Mouse (Mus musculus) neural tube, embryonic 13.5 days (tissue): ENCODE measurements around the gene AI837181. TPM values are rescaled to one million over a fixed set of nuclear protein-coding genes. Genes with fewer than 3 reads are reported as not detected.

Experiments
- ATAC-seq: fragments of 200-750 bp; cut with Nextera tagmentation; 2 replicates; pipeline ENCODE4 v1.8.0; 2017; ENCODE audit warnings: low read depth, mild to moderate bottlenecking, moderate TSS enrichment, moderate library complexity
- H3K27ac ChIP-seq: fragments of 300-500 bp; sonication (generic); replicated peaks from 2 replicates; pipeline ENCODE4 v1.5.1; 2015; ENCODE audit warnings: moderate library complexity, mild to moderate bottlenecking, inconsistent platforms
- H3K27me3 ChIP-seq: fragments of 300-500 bp; sonication (generic); 2 replicates; pipeline ENCODE4 v1.6.1; 2015; ENCODE audit warnings: mild to moderate bottlenecking, inconsistent platforms
- H3K36me3 ChIP-seq: fragments of 300-500 bp; sonication (generic); 2 replicates; pipeline ENCODE4 v1.6.1; 2015; ENCODE audit warnings: mild to moderate bottlenecking, inconsistent platforms
- H3K4me1 ChIP-seq: fragments of 300-500 bp; sonication (generic); replicated peaks from 2 replicates; pipeline ENCODE4 v1.6.1; 2015; ENCODE audit warnings: inconsistent platforms
- H3K4me2 ChIP-seq: fragments of 300-500 bp; sonication (generic); 2 replicates; pipeline ENCODE4 v1.6.1; 2015; ENCODE audit warnings: inconsistent platforms, mild to moderate bottlenecking, moderate library complexity
- H3K4me3 ChIP-seq: fragments of 300-500 bp; sonication (generic); 2 replicates; pipeline ENCODE4 v1.5.1; 2015; ENCODE audit warnings: mild to moderate bottlenecking, inconsistent platforms
- H3K9ac ChIP-seq: fragments of 300-500 bp; sonication (generic); 2 replicates; pipeline ENCODE4 v1.6.1; 2015; ENCODE audit warnings: moderate library complexity, mild to moderate bottlenecking, inconsistent platforms
- H3K9me3 ChIP-seq: fragments of 300-500 bp; sonication (generic); 2 replicates; pipeline ENCODE4 v1.6.1; 2016; ENCODE audit warnings: inconsistent platforms
- WGBS: fragments of 180-500 bp; shearing (Covaris S2); methylation state at CpG from one replicate; pipeline ENCODE4 v1.1.7; 2015; 5-methylcytosine and 5-hydroxymethylcytosine counted together
- polyA plus RNA-seq: library from polyadenylated mRNA; unstranded; fragments of >200 nt; fragmentation: Nextera tagmentation; extraction: Ambion mirVana; gene quantifications from 2 replicates; pipeline ENCODE4 v1.2.1, GENCODE M21; 2015

Gene AI837181
- polyA plus RNA-seq, 1 experiment from 2014 or later, result 75.5 TPM

GRCm38 (mm10) chr19:5431911-5432464 is 7.0 kb downstream of the AI837181 start:
- Histone ChIP-seq H3K9me3 (no peaks in the 10 kb centered on the region), H3K4me3 (no peak overlapping the region), H3K36me3 (peaks cover 15% of the 10 kb centered on the region), H3K4me2 (no peak overlapping the region), H3K27me3 (peaks cover 8% of the 10 kb centered on the region; the same call in 1 of the 2 replicates), H3K4me1 (peaks cover 28% of the 10 kb centered on the region), H3K9ac (no peak overlapping the region), H3K27ac (no peak overlapping the region)
- ATAC-seq, result no peak
- 80% methylated on average over 4 of the region's 4 CpGs for WGBS

- peak overlapping the region; percentile 27 for H3K4me3 ChIP-seq
- peaks cover 8% of the 10 kb centered on the region; the same call in 1 of the 2 replicates for H3K27me3 ChIP-seq
- H3K4me2 ChIP-seq, result peak overlapping the region; percentile 57
- H3K36me3 ChIP-seq, result peaks cover 5% of the 10 kb centered on the region; the same call in 1 of the 2 replicates
- H3K27ac ChIP-seq, result peak overlapping the region; percentile 53; the same call in 1 of the 2 replicates
- H3K9ac ChIP-seq, result peak overlapping the region; percentile 60
- no peaks in the 10 kb centered on the region for H3K9me3 ChIP-seq
- peak; percentile 57 for ATAC-seq
- 11% methylated on average over 16 of the region's 16 CpGs for WGBS
- peaks cover 19% of the 10 kb centered on the region for H3K4me1 ChIP-seq
Observed at GRCm38 (mm10) chr19:5432992-5433852, 8.3 kb downstream of the AI837181 start.

DNA sequence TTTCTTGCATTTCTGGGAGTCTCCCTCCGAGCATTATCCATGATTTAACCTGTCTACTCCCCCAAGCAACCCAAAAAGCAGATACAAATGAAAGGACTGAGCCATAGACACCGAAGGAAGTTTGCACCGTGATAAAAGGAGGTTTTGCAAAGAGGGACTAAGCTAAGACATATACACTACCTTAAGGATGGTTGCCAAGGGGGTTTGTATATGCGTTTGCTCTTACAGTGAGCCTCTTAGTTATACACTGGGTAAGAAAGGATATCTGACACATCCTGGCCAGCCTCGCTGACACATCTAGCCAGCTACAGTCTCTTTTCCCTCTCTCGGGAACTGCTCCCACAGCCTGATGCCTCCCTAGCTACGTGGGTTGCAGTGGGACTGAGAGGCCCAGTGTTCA is 9.0 kb downstream of the AI837181 start:
- WGBS, result 65% methylated on average over 7 of the region's 7 CpGs
- Histone ChIP-seq H3K27me3 (peaks cover 8% of the 10 kb centered on the region; the same call in 1 of the 2 replicates), H3K9me3 (no peaks in the 10 kb centered on the region), H3K4me2 (peak overlapping the region; percentile 57), H3K4me3 (no peak overlapping the region), H3K9ac (0 out of 2 replicates have a peak overlapping the region, but pooled peaks have one; percentile 60), H3K36me3 (peaks cover 5% of the 10 kb centered on the region; the same call in 1 of the 2 replicates), H3K4me1 (peaks cover 17% of the 10 kb centered on the region), H3K27ac (peak overlapping the region; percentile 53; the same call in 1 of the 2 replicates)
- ATAC-seq, result no peak

DNA sequence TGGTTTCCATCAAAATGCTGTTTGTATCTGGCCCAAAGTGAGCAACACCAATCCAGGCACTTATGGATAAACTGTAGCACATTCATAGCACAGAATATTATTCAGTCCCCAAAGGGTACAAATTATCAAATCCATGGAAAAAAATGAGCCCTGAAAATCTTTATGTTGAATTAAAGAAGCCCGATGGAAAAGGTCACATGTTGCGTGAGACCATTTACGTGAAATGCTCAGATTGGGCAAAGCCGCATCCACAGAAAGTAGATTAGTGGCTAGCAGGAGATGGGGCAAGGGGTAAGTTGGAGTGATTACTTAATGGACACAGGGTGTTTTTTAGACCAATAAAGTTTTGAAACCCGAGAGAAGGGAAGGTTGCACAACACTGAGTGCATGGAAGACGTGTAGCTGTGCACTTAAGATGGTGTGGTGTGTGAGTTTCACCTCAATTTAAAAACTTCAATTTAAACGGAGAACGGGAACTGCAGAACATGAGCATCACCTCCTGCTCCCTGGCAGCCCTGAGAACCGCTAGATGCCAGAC is 19.5 kb downstream of the AI837181 start:
- no peak overlapping the region for H3K4me3 ChIP-seq
- 66% methylated on average over 9 of the region's 9 CpGs for WGBS
- H3K4me2 ChIP-seq, result no peak overlapping the region
- H3K9me3 ChIP-seq, result peaks cover 4% of the 10 kb centered on the region; the same call in 1 of the 2 replicates
- no peak overlapping the region for H3K27ac ChIP-seq
- H3K36me3 ChIP-seq, result no peaks in the 10 kb centered on the region
- peaks cover 18% of the 10 kb centered on the region for H3K4me1 ChIP-seq
- peaks cover 60% of the 10 kb centered on the region for H3K27me3 ChIP-seq
- no peak for ATAC-seq
- no peak overlapping the region for H3K9ac ChIP-seq

DNA sequence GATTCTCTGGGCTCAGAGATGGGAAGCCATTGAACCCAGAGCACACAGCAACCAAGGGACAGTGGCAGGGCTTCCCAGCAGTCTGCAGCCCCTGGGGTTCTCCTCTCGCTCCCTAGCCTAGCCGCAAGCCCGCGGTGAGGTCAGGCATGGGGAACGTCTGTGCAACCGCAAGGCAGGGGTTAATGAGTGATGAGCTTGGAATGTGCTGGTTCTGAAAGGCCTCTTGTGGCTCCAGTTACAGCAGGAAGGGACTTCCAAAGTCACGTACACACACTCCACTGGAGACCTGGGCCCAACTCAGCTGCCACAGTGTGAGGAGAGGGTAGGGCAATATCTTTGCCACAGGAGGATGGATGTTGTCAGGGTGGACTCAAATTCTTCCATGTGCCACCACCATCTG is 20.0 kb downstream of the AI837181 start:
- Histone ChIP-seq H3K4me3 (no peak overlapping the region), H3K4me2 (no peak overlapping the region), H3K27me3 (peaks cover 65% of the 10 kb centered on the region), H3K27ac (no peak overlapping the region), H3K36me3 (no peaks in the 10 kb centered on the region), H3K9ac (no peak overlapping the region), H3K4me1 (peaks cover 18% of the 10 kb centered on the region), H3K9me3 (peaks cover 4% of the 10 kb centered on the region; the same call in 1 of the 2 replicates)
- WGBS, result 39% methylated on average over 7 of the region's 7 CpGs
- no peak for ATAC-seq

DNA sequence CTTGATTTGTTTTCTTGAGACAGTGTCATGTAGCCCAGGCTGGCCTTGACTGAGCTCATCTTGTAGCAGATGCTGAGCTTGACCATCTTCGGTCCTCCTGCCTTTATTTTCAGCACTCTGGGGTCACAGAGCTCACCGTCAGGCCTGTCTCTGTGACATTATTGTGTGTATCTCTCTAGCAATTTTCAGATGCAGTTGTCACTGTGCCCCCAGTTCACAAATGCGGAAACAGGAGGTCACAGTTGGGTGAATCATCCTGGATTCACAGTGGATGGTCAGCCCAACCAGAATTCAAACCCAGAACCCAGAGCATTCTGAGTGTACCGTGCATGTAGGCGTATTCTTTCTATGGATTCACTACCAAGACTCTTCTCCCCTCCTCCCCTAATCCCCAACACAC is 20.8 kb downstream of the AI837181 start:
- H3K9me3 ChIP-seq, result no peaks in the 10 kb centered on the region; the same call in 1 of the 2 replicates
- H3K27me3 ChIP-seq, result peaks cover 73% of the 10 kb centered on the region
- no peak overlapping the region for H3K4me2 ChIP-seq
- no peak for ATAC-seq
- H3K27ac ChIP-seq, result no peak overlapping the region
- no peak overlapping the region for H3K4me3 ChIP-seq
- no peaks in the 10 kb centered on the region for H3K36me3 ChIP-seq
- peaks cover 18% of the 10 kb centered on the region for H3K4me1 ChIP-seq
- no peak overlapping the region for H3K9ac ChIP-seq
- WGBS, result 88% methylated on average over 5 of the region's 5 CpGs

DNA sequence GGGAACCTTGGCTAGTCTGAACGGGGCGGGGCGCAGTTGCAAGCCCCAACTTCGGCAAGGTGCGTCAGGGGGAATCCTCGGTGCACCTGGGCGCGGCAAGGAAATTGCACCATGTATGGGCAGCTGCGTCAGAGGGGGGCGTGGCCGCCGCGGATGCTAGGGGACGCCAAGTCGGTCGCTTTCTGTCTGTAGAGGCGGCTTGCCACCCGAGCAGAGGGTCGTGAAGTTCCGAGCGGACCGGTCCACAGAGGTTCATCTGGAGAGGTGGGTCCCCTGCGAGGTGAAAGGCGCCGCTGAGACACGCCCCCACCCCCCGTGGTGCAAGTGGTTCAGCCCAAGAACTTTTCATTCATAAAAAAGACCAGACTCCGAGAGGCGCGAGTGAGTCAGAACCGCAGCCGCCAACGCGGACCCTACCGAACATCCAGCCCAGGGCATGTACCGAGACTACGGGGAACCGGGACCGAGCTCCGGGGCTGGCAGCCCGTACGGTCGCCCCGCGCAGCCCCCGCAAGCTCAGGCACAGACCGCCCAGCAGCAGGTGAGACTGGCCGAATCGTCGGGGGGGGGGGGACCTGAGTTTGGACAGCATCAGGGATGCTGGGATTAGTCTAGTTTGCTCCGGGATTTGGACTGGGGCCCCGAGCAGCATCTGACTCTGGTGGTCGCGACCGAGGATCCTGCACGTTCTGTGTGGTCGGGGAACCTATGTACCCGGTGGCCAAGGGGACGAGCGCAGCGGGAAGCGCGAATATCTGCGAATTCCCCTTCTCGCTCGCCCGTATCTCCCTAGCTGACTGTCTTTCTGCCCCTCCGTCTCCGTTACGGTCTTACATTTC is 22.8 kb downstream of the AI837181 start, which contains the start of gene Fosl1:
Fosl1 (plus strand) TSS at position 33 of the 839 bp plus-strand sequence.
- peak; percentile 62 for ATAC-seq
- Histone ChIP-seq H3K9ac (peak within 1 kb of the TSS; percentile 57), H3K27me3 (peaks cover 84% of the 10 kb centered on the region), H3K4me3 (peak within 1 kb of the TSS; percentile 51), H3K36me3 (no peaks in the 10 kb centered on the region), H3K27ac (no peak within 1 kb of the TSS), H3K4me2 (peak within 1 kb of the TSS; percentile 90), H3K9me3 (no peaks in the 10 kb centered on the region; the same call in 1 of the 2 replicates), H3K4me1 (peaks cover 18% of the 10 kb centered on the region)
- whole genome bisulfite sequencing, result under 1% methylated on average over 69 of the region's 70 CpGs

GRCm38 (mm10) chr19:5448354-5449150 is 23.6 kb downstream of the AI837181 start:
- H3K4me2 ChIP-seq, result peak overlapping the region; percentile 90
- H3K4me1 ChIP-seq, result peaks cover 18% of the 10 kb centered on the region
- no peaks in the 10 kb centered on the region for H3K36me3 ChIP-seq
- H3K9ac ChIP-seq, result peak overlapping the region; percentile 57; the same call in 1 of the 2 replicates
- H3K27me3 ChIP-seq, result peaks cover 83% of the 10 kb centered on the region
- H3K9me3 ChIP-seq, result no peaks in the 10 kb centered on the region; the same call in 1 of the 2 replicates
- peak; percentile 18; the same call in 1 of the 2 replicates for ATAC-seq
- 8% methylated on average over 32 of the region's 36 CpGs for WGBS
- H3K27ac ChIP-seq, result no peak overlapping the region
- H3K4me3 ChIP-seq, result peak overlapping the region; percentile 51

DNA sequence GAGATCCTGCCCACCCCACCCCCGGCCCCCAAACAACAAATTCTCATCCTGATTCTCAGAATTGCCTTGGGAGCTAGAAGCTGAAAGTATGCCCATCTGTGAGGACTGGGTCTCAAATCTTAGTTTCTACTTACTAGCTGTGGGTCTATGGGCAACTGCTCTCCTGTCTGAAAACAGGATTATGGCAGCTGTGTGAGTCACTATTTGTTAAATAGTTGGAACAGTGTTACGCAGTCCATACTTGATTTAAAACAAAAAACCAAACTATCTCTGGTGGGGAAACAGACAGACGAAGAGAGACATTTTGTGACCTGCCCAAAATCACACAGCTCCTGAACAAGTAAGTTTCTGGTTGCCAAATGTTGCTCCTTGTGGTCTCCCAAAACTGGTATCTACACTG is 24.7 kb downstream of the AI837181 start:
- Histone ChIP-seq H3K4me1 (peaks cover 28% of the 10 kb centered on the region), H3K4me3 (no peak overlapping the region), H3K9me3 (no peaks in the 10 kb centered on the region; the same call in 1 of the 2 replicates), H3K4me2 (no peak overlapping the region), H3K36me3 (peaks cover 10% of the 10 kb centered on the region), H3K27ac (no peak overlapping the region), H3K9ac (no peak overlapping the region), H3K27me3 (peaks cover 72% of the 10 kb centered on the region)
- 77% methylated on average over 3 of the region's 3 CpGs for WGBS
- ATAC-seq, result no peak

- Histone ChIP-seq H3K4me2 (no peak overlapping the region), H3K27me3 (peaks cover 51% of the 10 kb centered on the region), H3K4me3 (no peak overlapping the region), H3K27ac (no peak overlapping the region), H3K9me3 (no peaks in the 10 kb centered on the region; the same call in 1 of the 2 replicates), H3K36me3 (peaks cover 10% of the 10 kb centered on the region), H3K4me1 (peaks cover 48% of the 10 kb centered on the region), H3K9ac (no peak overlapping the region)
- ATAC-seq, result no peak
- 79% methylated on average over 6 of the region's 6 CpGs for WGBS
Observed at GRCm38 (mm10) chr19:5451766-5452165, 26.8 kb downstream of the AI837181 start.

GRCm38 (mm10) chr19:5455037-5455436 is 30.1 kb downstream of the AI837181 start:
- peak overlapping the region; percentile 92 for H3K9ac ChIP-seq
- peaks cover 31% of the 10 kb centered on the region for H3K27me3 ChIP-seq
- WGBS, result 84% methylated on average over 12 of the region's 12 CpGs
- H3K4me1 ChIP-seq, result peaks cover 45% of the 10 kb centered on the region
- H3K36me3 ChIP-seq, result peaks cover 10% of the 10 kb centered on the region
- no peak overlapping the region for H3K27ac ChIP-seq
- H3K4me3 ChIP-seq, result peak overlapping the region; percentile 76
- peak overlapping the region; percentile 98 for H3K4me2 ChIP-seq
- no peaks in the 10 kb centered on the region for H3K9me3 ChIP-seq
- ATAC-seq, result no peak
